Mouse (Mus musculus) thymus, adult 2 months (tissue): ENCODE data around the gene Sox10. TPM values are rescaled to one million over a fixed set of nuclear protein-coding genes. Genes with fewer than 3 reads are reported as not detected.

Experiments
- DNase-seq: peaks from one replicate; pipeline ENCODE4 v3.0.0; 2021
- H3K27ac ChIP-seq: fragments of 200-500 bp; 2 replicates; pipeline ENCODE4 v1.5.1; 2012; ENCODE audit warnings: low read length, control low read depth; ENCODE audit not compliant: control insufficient read depth, insufficient read depth
- H3K27me3 ChIP-seq: fragments of 200-500 bp; 2 replicates; pipeline ENCODE4 v1.6.1; 2012; ENCODE audit warnings: mild to moderate bottlenecking, low read length, moderate library complexity, mixed read lengths; ENCODE audit not compliant: control insufficient read depth, insufficient read depth
- H3K36me3 ChIP-seq: fragments of 200-500 bp; 2 replicates; pipeline ENCODE4 v1.6.1; 2012; ENCODE audit warnings: mild to moderate bottlenecking, low read length, moderate library complexity; ENCODE audit not compliant: control insufficient read depth, insufficient read depth
- H3K4me1 ChIP-seq: fragments of 200-500 bp; replicated peaks from 2 replicates; pipeline ENCODE4 v1.6.1; 2012; ENCODE audit warnings: low read length; ENCODE audit not compliant: control insufficient read depth, insufficient read depth
- H3K4me3 ChIP-seq: fragments of 200-500 bp; 2 replicates; pipeline ENCODE4 v1.5.1; 2012; ENCODE audit warnings: mild to moderate bottlenecking, low read length, control low read depth, moderate library complexity; ENCODE audit not compliant: control insufficient read depth, insufficient read depth
- CTCF ChIP-seq: fragments of 200-500 bp; IDR thresholded peaks from 2 replicates; pipeline ENCODE4 v1.5.1; 2012; ENCODE audit warnings: mild to moderate bottlenecking, control low read depth, low read length, moderate library complexity, borderline replicate concordance; ENCODE audit not compliant: control insufficient read depth, poor library complexity, insufficient read depth; ENCODE audit errors: extremely low read depth
- POLR2A ChIP-seq: fragments of 200-500 bp; IDR thresholded peaks from 2 replicates; pipeline ENCODE4 v1.6.1; 2012; ENCODE audit warnings: mild to moderate bottlenecking, low read length, control low read depth, moderate library complexity; ENCODE audit not compliant: control insufficient read depth, poor library complexity, insufficient read depth; ENCODE audit errors: extremely low read depth
- WGBS: fragments of 180-500 bp; shearing (Covaris S2); methylation state at CpG from one replicate; pipeline ENCODE4 v1.1.7; 2018; 5-methylcytosine and 5-hydroxymethylcytosine counted together
- polyA plus RNA-seq: library from polyadenylated mRNA; depleted of rRNA; stranded (reverse); fragments of >200 nt; gene quantifications from 2 replicates; pipeline ENCODE4 v1.2.3, GENCODE M21; 2012

Gene Sox10
- polyA plus RNA-seq, 1 experiment, result 0.88 TPM

DNA sequence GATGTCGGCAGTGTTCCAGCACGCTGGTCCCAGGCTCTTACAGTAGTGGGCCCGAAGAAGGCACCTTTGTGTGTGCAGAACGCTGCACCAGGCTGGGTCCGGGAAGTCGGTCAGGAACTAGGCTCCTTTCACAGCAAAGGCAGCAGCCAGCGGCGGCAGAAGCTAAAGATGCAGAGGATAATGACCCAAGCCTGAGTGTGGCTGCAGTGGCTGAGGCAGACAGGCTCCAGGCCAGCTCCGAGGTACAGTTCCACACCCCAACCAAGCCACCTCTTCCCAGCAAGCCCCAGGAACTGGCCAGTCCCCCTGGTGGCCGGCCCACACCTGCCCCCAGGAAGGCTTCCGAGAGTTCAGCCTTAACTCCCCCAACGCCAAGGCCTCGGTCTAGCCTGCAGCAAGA is 42.5 kb downstream of the Sox10 start:
- WGBS, result 94% methylated on average over 13 of the region's 13 CpGs
- Histone ChIP-seq H3K4me1 (no peaks in the 10 kb centered on the region), H3K4me3 (no peak overlapping the region), H3K27ac (no peak overlapping the region), H3K36me3 (peaks cover 5% of the 10 kb centered on the region; the same call in 1 of the 2 replicates), H3K27me3 (no peaks in the 10 kb centered on the region)
- no peak for DNase-seq
- no peak for TF ChIP-seq POLR2A
- TF ChIP-seq CTCF, result no peak

DNA sequence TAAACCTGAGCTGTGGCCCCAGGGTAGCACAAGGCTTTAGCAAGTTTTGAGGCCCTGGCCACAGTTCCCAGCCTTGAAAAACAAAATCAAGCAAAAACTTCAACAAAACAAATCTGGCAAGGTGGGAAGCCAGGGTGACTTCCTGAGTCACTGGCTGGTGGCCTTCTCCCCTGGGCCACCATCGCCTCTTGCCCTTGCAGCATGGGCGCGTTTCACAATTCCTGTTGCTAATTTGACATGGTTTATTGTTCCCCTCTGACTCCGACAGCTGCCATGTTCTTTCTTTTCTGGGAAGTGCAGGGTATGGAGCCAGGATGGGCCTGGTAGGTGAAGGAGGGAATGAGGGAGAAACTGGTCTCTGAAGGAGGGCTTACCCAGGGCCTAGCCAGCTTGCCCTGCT is 42.9 kb downstream of the Sox10 start:
- H3K27ac ChIP-seq, result no peak overlapping the region
- TF ChIP-seq CTCF (no peak), POLR2A (no peak)

DNA sequence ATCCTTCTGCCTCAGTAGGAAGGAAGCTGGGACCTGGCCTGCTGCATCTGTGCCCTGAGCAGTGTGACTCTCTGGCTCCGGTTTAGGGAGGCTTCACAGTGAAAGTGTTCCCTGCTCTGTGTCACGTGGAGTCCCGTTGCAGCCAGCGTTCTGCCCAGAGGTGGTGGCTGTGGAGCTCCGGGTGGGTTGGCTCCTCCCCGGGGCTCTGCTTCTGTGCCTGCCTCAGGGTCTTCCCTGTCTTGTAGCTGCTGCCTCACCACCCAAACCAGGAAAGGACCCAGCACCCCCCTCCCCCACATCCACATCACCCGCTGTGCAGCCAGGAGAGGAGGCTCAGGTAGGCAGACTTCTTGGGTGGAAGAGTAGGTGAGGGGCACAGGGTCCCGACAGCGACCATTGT is 45.5 kb downstream of the Sox10 start:
- Histone ChIP-seq H3K27ac (no peak overlapping the region), H3K4me3 (no peak overlapping the region), H3K36me3 (no peaks in the 10 kb centered on the region), H3K27me3 (no peaks in the 10 kb centered on the region), H3K4me1 (peaks cover 14% of the 10 kb centered on the region)
- WGBS, result 98% methylated on average over 9 of the region's 9 CpGs
- TF ChIP-seq CTCF, result no peak
- TF ChIP-seq POLR2A, result no peak
- DNase-seq, result no peak

More for the DNA sequence above, 42.9 kb downstream of the Sox10 start:
- DNase-seq, result no peak
- H3K4me1 ChIP-seq, result no peaks in the 10 kb centered on the region
- no peak overlapping the region for H3K4me3 ChIP-seq
- no peaks in the 10 kb centered on the region for H3K27me3 ChIP-seq
- peaks cover under 1% of the 10 kb centered on the region; the same call in 1 of the 2 replicates for H3K36me3 ChIP-seq
- WGBS, result 98% methylated on average over 4 of the region's 4 CpGs

DNA sequence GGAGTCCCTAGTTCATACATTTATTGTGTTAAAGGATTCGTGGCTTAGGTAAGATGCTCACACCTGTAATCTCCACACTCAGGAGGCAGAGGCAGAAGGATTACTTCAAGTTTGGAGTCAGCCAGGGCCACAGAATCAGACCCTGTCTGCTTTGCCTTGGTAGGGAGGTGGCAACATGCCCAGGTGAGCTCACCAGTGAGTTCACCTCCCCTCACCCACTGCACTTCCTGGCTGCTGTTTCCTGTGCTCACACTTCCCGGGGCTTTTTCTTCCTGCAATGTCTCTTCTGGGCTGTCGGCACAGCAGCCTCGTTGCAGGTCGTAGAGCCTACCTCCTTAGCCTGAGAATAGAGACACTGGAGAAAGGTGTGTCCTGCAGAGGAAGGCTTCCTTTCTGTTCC is 49.8 kb downstream of the Sox10 start:
- peak; percentile 48 for DNase-seq
- peak overlapping the region; percentile 74 for H3K27ac ChIP-seq
- 45% methylated on average over 5 of the region's 5 CpGs for WGBS
- peaks cover 26% of the 10 kb centered on the region for H3K4me1 ChIP-seq
- H3K36me3 ChIP-seq, result no peaks in the 10 kb centered on the region
- H3K27me3 ChIP-seq, result no peaks in the 10 kb centered on the region
- TF ChIP-seq POLR2A (no peak), CTCF (no peak)
- H3K4me3 ChIP-seq, result no peak overlapping the region

DNA sequence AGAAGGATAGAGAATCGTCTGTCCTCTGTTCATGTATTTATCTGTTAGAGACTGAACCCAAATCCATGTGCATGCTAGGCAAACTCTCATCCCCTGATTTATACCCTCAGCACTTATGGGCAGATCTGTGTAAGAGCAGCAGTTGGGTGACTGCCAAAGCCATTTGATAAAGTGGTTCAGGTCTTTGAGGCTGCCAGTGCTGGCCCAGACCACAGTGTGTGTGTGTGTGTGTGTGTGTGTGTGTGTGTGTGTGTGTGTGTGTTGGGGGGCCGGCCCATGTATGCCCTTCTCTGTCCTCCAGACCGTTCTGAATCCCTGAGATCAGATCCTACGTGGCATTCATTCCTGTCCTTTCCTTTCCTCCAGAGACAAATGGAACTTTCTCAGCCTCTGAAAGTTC is 53.3 kb downstream of the Sox10 start:
- H3K4me3 ChIP-seq, result no peak overlapping the region

DNA sequence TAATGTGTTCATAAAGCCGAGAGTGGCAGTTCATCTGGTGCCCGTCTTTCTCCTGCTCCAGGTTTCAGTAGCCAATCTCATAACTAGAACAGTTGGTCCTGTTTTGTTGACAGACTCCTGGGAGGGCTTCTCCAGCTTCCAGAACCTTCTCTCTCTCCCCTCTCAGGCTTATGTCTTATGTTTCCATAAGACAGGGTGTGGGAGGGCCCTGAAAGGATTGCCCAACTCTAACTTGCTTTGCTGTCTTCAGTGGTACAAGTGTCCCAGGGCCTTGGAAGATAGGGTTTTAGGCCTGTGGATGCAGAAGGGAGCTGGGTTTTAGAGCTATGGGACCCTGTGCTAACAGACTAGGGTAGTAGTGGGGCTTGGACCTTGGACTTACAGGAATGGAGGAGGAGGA is 54.5 kb downstream of the Sox10 start:
- no peak overlapping the region for H3K4me3 ChIP-seq
- no peak overlapping the region for H3K27ac ChIP-seq
- no peaks in the 10 kb centered on the region for H3K36me3 ChIP-seq
- no peaks in the 10 kb centered on the region for H3K27me3 ChIP-seq
- DNase-seq, result no peak
- H3K4me1 ChIP-seq, result peaks cover 33% of the 10 kb centered on the region
- TF ChIP-seq CTCF (no peak), POLR2A (no peak)
- WGBS, result 93% methylated on average over 2 of the region's 2 CpGs

More for the DNA sequence above, 53.3 kb downstream of the Sox10 start:
- no peak for DNase-seq
- Histone ChIP-seq H3K4me1 (peaks cover 36% of the 10 kb centered on the region), H3K27ac (no peak overlapping the region), H3K36me3 (no peaks in the 10 kb centered on the region), H3K27me3 (no peaks in the 10 kb centered on the region)
- TF ChIP-seq POLR2A, result no peak
- TF ChIP-seq CTCF, result no peak
- WGBS, result 87% methylated on average over 4 of the region's 4 CpGs

DNA sequence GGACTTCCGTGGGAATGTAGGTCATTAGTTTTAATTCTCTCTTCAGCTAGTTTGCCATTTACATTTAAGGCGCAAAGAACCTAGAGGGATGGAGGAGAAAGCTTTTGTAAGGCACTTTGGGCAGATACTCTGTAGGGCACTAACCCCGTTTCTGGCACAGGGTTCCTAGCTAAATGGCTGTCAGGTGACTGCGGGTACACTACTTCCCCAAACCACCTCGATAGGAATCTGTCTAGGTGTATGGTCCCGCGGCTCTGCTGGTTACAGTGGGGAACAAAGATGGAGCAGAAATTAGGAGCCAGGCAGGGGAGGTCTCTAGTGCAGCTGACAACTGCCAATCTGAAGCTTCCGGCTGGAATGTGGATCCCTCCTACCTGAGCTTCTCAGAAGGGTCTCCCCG is 55.0 kb downstream of the Sox10 start:
- H3K36me3 ChIP-seq, result no peaks in the 10 kb centered on the region
- 27% methylated on average over 9 of the region's 9 CpGs for WGBS
- no peak for DNase-seq
- no peak overlapping the region for H3K27ac ChIP-seq
- no peaks in the 10 kb centered on the region for H3K27me3 ChIP-seq
- TF ChIP-seq POLR2A (no peak), CTCF (no peak)
- H3K4me3 ChIP-seq, result no peak overlapping the region
- peaks cover 28% of the 10 kb centered on the region for H3K4me1 ChIP-seq
